Mouse (Mus musculus): Measurements from ENCODE around the gene Eif5a.

GRCm38 (mm10) chr11:69884663-69885062 lies 37.1 kb downstream of the Eif5a start:
- TF ChIP-seq CTCF (IDR thresholded peaks at IDR 0.05; ENCODE audit: borderline replicate concordance, control insufficient read depth, extremely low read depth, insufficient read depth, low read length, poor library complexity) (no peak), POLR2A (IDR thresholded peaks at IDR 0.05; ENCODE audit: control insufficient read depth, extremely low read depth, insufficient read depth, low read length, poor library complexity) (no peak)
